Mouse (Mus musculus): ENCODE measurements around the gene Cir1. TPM values are rescaled to one million over a fixed set of nuclear protein-coding genes. Genes with fewer than 3 reads are reported as not detected.

The Cir1 gene
- polyA plus RNA-seq (2016; fragmentation: Nextera tagmentation; extraction: Ambion mirVana): 26.0 and 27.3 TPM in 2 replicates

DNA sequence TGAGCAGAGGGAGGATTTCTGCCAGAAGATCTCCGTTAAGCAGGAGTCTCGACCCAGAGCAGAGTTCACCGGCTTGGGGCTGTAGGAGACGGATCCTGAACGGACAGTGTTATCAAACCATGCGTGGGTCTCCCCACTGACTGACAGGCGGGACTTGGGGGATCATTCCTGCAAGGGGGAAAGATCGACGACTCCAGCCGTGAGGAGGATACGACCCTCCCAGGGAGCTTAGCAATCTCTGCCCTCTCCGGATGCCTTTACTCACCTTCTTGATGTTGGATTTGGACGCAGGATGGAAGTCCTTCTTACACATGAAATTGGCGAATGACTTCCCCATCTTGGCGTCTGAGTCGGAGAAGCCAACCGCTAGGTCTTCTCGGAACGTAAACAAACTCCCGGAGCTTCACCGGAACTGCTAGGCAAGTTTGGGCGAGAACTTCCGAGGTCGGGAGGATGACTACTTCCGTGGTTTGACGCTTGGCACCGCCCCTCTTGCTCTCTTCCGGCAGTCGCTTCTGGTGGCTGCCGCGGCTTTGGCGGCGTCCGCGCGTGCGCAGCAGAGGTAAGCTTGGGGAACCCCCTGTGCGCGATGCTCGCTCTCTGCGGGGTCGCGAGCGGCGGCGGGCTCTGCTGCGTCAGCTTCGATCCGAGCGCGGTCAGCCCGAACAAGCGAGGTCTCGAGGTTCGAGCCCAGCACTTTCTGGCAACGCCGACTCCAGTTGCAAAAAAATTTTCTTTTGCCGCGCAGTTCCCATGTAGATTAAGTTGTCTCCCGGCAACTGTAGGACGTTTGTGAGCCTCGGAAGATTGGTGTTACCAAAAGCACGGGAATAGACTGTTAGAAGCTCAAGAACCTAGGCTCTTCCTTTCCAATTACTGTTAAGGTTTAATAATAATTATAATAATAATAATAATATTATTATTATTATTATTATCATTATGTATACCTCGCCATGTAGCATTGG, at the start of gene Cir1, which contains the start of gene Scrn3:
Cir1 (minus strand) TSS at position 550 of the 965 bp plus-strand sequence.
Scrn3 (plus strand) TSS at position 450 of the 965 bp plus-strand sequence.
- Histone ChIP-seq H3K27me3 (no peaks in the 10 kb centered on the region), H3K9me3 (no peaks in the 10 kb centered on the region), H3K27ac (peak within 1 kb of the TSS; percentile 84), H3K4me3 (replicated peaks) (peak within 1 kb of the TSS; percentile 83), H3K4me1 (replicated peaks) (peaks cover 13% of the 10 kb centered on the region), H3K36me3 (peaks cover 25% of the 10 kb centered on the region), H3K4me2 (peak within 1 kb of the TSS; percentile 84), H3K9ac (replicated peaks) (peak within 1 kb of the TSS; percentile 79)
- peak; percentile 94 for ATAC-seq (ENCODE audit: insufficient number of reproducible peaks, insufficient read depth, low FRiP score, low TSS enrichment, low read depth)
- under 1% methylated on average over 64 of the region's 64 CpGs for whole genome bisulfite sequencing

DNA sequence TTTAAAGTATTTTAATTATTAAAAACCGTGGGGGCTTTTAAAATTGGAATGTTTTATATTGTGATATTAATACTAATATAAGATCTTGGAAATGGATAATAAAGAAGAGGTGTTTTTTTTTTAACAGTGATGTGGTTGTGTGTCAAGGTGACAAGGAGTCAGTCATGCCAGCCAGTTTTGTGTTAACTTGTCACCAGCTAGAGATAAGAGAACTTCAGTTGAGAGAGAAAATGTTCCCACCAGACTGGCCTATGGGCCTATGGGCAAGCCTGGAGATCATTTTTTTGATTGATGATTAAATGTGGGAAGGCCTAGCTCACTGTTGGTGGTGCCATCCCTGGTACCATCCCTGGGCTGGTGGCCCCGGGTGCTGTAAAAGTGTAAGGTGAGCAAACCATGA, 48.0 kb upstream of the Cir1 start:
- ATAC-seq (ENCODE audit: insufficient number of reproducible peaks, insufficient read depth, low FRiP score, low TSS enrichment, low read depth): no peak
- Histone ChIP-seq H3K9ac (replicated peaks) (no peak overlapping the region), H3K27me3 (no peaks in the 10 kb centered on the region), H3K4me1 (replicated peaks) (peaks cover 12% of the 10 kb centered on the region; the same call in 1 of the 2 replicates), H3K4me3 (replicated peaks) (no peak overlapping the region), H3K27ac (no peak overlapping the region), H3K36me3 (no peaks in the 10 kb centered on the region), H3K4me2 (no peak overlapping the region), H3K9me3 (no peaks in the 10 kb centered on the region)
- WGBS: 88% methylated on average over 2 of the region's 2 CpGs

DNA sequence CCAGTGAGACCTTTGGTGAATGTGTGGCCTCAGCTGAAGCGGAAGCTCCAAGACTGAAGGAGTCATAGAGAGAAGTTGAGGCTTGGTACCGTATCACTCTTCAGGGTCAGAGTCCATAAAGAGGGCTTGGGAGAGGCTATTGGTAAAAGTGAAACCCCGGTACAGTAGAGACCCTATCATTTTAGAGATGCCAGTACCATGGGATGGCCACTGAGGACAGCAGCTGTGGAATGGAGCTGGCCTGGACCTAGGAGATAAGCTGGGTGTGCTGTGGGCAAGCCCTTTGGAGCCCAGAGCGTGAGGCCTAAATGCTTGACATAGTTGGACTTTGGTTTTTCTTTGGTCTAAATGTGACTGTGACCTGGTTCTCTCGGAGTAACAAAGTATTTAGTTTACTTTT, 47.4 kb upstream of the Cir1 start:
- Histone ChIP-seq H3K9me3 (no peaks in the 10 kb centered on the region), H3K27ac (no peak overlapping the region), H3K9ac (replicated peaks) (no peak overlapping the region), H3K4me2 (no peak overlapping the region), H3K4me1 (replicated peaks) (peaks cover 12% of the 10 kb centered on the region; the same call in 1 of the 2 replicates), H3K4me3 (replicated peaks) (no peak overlapping the region), H3K36me3 (no peaks in the 10 kb centered on the region), H3K27me3 (no peaks in the 10 kb centered on the region)
- WGBS: 91% methylated on average over 5 of the region's 5 CpGs
- ATAC-seq (ENCODE audit: insufficient number of reproducible peaks, insufficient read depth, low FRiP score, low TSS enrichment, low read depth): no peak

DNA sequence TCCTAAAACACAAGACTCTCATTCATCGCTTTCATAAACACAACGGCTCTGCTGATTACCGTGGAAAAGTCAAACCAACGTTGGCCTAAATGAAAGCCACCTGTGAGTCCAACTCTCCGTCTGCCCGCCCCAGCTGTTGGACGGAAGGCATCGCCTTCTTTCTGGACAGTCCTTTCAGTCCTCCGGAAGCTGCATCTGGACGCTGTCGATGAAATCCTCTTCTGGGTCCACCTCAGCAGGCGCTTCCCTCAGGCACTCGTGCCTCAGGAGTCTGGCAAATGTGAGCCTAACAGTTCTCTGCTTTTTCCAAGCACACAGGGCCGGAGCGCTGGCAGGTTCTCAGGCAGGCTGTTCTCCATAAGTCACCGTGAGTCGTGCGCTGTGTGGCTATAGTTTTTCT, 44.5 kb upstream of the Cir1 start:
- 0 out of 2 replicates have a peak overlapping the region, but pooled peaks have one; percentile 11 for H3K4me3 ChIP-seq (replicated peaks)
- 26% methylated on average over 18 of the region's 18 CpGs for WGBS
- H3K27me3 ChIP-seq: no peaks in the 10 kb centered on the region
- H3K9ac ChIP-seq (replicated peaks): 0 out of 2 replicates have a peak overlapping the region, but pooled peaks have one; percentile 34
- H3K4me2 ChIP-seq: peak overlapping the region; percentile 49
- H3K4me1 ChIP-seq (replicated peaks): peaks cover 14% of the 10 kb centered on the region; the same call in 1 of the 2 replicates
- peak overlapping the region; percentile 83 for H3K27ac ChIP-seq
- no peaks in the 10 kb centered on the region for H3K36me3 ChIP-seq
- H3K9me3 ChIP-seq: no peaks in the 10 kb centered on the region
- no peak for ATAC-seq (ENCODE audit: insufficient number of reproducible peaks, insufficient read depth, low FRiP score, low TSS enrichment, low read depth)

DNA sequence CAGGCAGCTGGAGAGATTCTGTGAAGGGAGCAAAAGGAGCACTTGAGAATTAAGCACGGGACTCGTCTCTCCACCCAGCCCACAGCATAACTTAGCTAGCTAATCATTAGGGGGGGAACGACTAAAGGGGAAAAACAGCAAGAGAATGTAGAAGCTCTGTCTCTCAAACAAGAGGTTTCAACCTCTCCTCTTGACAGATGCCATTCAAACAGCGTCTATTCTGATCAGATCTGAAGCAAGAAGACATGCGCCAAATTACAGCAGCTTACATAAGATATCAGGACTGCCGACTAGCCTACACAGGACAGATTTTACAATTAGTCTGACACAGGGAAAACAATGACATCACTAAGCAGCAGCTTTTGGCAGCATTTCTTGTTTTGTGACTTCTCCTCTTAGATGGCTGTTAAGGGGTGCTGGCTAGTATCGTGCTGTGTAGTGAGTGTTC, 39.5 kb upstream of the Cir1 start:
- Histone ChIP-seq H3K9ac (replicated peaks) (no peak overlapping the region), H3K4me3 (replicated peaks) (no peak overlapping the region), H3K9me3 (no peaks in the 10 kb centered on the region), H3K27ac (peak overlapping the region; percentile 64; the same call in 1 of the 2 replicates), H3K27me3 (no peaks in the 10 kb centered on the region), H3K36me3 (no peaks in the 10 kb centered on the region), H3K4me2 (no peak overlapping the region), H3K4me1 (replicated peaks) (peaks cover 23% of the 10 kb centered on the region)
- 63% methylated on average over 7 of the region's 7 CpGs for WGBS
- ATAC-seq (ENCODE audit: insufficient number of reproducible peaks, insufficient read depth, low FRiP score, low TSS enrichment, low read depth): no peak

DNA sequence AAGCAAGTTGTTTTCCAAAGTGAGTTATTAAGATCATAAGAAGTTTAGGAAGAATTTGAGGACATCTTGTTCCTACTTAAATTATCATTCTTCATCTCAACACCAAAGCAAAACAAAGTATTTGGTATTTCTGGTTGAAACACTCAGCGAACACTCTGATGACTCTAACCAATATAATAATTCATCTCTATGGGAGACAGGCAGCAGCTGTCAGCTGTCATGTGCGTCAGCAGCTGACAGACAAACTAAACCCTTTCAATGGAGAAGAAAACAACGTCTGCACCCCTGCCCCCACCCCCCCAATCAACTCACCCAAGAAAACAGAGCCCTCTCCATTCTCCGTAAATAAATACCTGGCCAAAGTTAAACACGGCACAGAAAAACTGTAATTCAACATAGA, 39.0 kb upstream of the Cir1 start:
- H3K36me3 ChIP-seq: no peaks in the 10 kb centered on the region
- no peak overlapping the region for H3K9ac ChIP-seq (replicated peaks)
- no peak overlapping the region for H3K4me2 ChIP-seq
- no peak for ATAC-seq (ENCODE audit: insufficient number of reproducible peaks, insufficient read depth, low FRiP score, low TSS enrichment, low read depth)
- WGBS: 51% methylated on average over 5 of the region's 5 CpGs
- peak overlapping the region; percentile 64; the same call in 1 of the 2 replicates for H3K27ac ChIP-seq
- H3K4me1 ChIP-seq (replicated peaks): peaks cover 23% of the 10 kb centered on the region
- H3K9me3 ChIP-seq: no peaks in the 10 kb centered on the region
- H3K27me3 ChIP-seq: no peaks in the 10 kb centered on the region
- H3K4me3 ChIP-seq (replicated peaks): no peak overlapping the region

DNA sequence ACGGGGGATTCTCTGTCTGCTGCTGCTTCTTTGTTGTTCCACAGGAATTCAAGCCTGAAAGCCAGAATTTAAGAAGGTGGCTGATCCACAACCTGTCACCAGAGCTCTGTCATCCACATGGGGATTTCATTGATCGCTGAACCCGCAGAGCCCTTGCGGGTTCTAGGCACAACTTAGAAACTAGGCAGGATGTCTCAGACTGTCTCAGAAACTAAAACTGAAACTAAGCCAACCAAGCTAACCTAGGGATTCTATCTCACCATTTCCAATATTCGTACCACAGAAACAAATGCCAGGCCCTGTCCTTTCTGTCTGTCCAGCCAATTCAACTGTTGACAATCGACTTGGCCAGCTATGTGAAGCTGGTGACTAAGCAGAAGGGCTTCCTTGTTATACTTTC, 35.7 kb upstream of the Cir1 start:
- Histone ChIP-seq H3K36me3 (no peaks in the 10 kb centered on the region), H3K9ac (replicated peaks) (no peak overlapping the region), H3K9me3 (no peaks in the 10 kb centered on the region), H3K4me3 (replicated peaks) (no peak overlapping the region), H3K27ac (no peak overlapping the region), H3K4me1 (replicated peaks) (peaks cover 39% of the 10 kb centered on the region), H3K4me2 (peak overlapping the region; percentile 13; the same call in 1 of the 2 replicates), H3K27me3 (no peaks in the 10 kb centered on the region)
- 73% methylated on average over 6 of the region's 6 CpGs for WGBS
- ATAC-seq (ENCODE audit: insufficient number of reproducible peaks, insufficient read depth, low FRiP score, low TSS enrichment, low read depth): no peak

DNA sequence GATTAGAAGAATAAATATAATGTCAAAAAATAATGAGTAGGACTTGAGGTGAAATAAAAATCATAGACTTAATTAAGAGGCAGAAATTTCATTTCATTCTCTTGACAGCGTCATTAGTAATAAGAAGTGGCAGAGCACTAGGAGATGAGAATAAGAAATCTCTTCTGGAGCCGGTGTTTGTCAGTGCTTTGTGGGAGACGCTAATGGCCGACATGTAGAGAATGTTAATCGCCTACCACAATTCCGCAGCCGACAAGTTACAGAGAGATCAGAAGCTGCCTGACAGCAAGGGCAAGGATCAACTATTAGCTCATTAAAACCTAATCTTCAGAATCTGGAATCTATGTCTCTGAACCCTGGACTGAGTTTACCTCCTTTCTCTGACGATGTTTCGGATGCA, 35.3 kb upstream of the Cir1 start:
- 33% methylated on average over 9 of the region's 9 CpGs for WGBS
- H3K4me2 ChIP-seq: peak overlapping the region; percentile 13; the same call in 1 of the 2 replicates
- no peaks in the 10 kb centered on the region for H3K27me3 ChIP-seq
- H3K9me3 ChIP-seq: no peaks in the 10 kb centered on the region
- peaks cover 39% of the 10 kb centered on the region for H3K4me1 ChIP-seq (replicated peaks)
- no peak overlapping the region for H3K4me3 ChIP-seq (replicated peaks)
- H3K36me3 ChIP-seq: no peaks in the 10 kb centered on the region
- ATAC-seq (ENCODE audit: insufficient number of reproducible peaks, insufficient read depth, low FRiP score, low TSS enrichment, low read depth): no peak
- no peak overlapping the region for H3K9ac ChIP-seq (replicated peaks)
- no peak overlapping the region for H3K27ac ChIP-seq

DNA sequence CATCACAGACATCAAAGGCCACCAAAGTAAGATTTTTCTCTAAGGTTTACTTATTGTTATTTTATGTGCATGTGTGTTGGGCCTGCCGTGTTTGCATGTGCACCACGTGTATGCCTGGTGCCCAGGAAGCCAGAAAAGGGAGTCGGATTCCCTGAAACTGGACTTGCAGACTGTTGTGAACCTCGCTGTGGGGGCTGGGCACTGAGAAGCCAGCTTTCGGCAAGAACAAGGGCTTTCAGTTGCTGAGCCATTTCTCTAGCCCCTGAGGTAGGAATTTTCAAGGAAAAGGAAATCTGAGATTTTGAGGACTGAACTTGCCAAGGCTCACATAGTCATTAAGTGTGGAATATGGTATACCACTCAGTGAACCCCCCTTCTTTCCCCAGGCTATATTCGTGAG, 34.6 kb upstream of the Cir1 start:
- 38% methylated on average over 6 of the region's 6 CpGs for WGBS
- peaks cover 38% of the 10 kb centered on the region for H3K4me1 ChIP-seq (replicated peaks)
- ATAC-seq (ENCODE audit: insufficient number of reproducible peaks, insufficient read depth, low FRiP score, low TSS enrichment, low read depth): no peak
- peak overlapping the region; percentile 59; the same call in 1 of the 2 replicates for H3K27ac ChIP-seq
- no peak overlapping the region for H3K4me2 ChIP-seq
- no peak overlapping the region for H3K4me3 ChIP-seq (replicated peaks)
- no peaks in the 10 kb centered on the region for H3K27me3 ChIP-seq
- H3K36me3 ChIP-seq: no peaks in the 10 kb centered on the region
- H3K9ac ChIP-seq (replicated peaks): no peak overlapping the region
- no peaks in the 10 kb centered on the region for H3K9me3 ChIP-seq

DNA sequence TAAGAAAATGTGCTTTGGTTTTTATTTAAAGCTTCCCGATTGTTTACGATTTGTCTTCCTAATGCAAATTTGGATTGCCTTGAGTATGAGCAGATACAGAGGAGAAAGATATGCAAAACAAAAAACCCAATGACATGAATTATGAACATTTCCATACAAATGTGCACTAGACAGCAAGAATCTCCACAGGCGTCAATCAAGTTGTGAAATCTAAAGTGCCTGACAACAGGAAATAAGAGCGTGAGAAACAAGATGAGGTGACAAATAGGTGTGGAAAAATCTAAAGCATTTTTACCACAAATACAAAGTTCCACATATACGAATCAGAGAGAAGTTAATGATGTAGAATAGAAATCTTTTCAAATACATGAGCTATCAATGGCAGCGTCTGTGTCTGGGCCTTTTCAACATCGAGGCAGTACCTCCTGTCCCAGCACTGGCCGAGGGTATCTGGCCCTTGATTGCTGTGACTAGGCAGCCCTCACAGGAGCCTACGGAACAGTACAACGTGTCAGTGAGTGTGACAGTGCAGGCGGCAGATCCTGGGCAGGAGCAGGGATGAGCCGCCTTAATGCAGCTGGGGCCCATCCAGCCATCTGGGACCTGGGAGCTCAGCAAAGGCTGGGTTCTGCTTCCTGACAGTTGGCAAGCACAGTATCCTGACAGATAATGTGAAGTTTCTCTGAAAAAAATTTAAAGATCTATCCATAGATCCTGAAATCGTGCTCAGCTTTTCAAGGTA, 34.0 kb upstream of the Cir1 start:
- no peak overlapping the region for H3K4me2 ChIP-seq
- no peak overlapping the region for H3K9ac ChIP-seq (replicated peaks)
- peak overlapping the region; percentile 59; the same call in 1 of the 2 replicates for H3K27ac ChIP-seq
- no peaks in the 10 kb centered on the region for H3K27me3 ChIP-seq
- H3K9me3 ChIP-seq: no peaks in the 10 kb centered on the region
- ATAC-seq (ENCODE audit: insufficient number of reproducible peaks, insufficient read depth, low FRiP score, low TSS enrichment, low read depth): no peak
- no peak overlapping the region for H3K4me3 ChIP-seq (replicated peaks)
- peaks cover 35% of the 10 kb centered on the region for H3K4me1 ChIP-seq (replicated peaks)
- 54% methylated on average over 13 of the region's 13 CpGs for WGBS
- no peaks in the 10 kb centered on the region for H3K36me3 ChIP-seq

DNA sequence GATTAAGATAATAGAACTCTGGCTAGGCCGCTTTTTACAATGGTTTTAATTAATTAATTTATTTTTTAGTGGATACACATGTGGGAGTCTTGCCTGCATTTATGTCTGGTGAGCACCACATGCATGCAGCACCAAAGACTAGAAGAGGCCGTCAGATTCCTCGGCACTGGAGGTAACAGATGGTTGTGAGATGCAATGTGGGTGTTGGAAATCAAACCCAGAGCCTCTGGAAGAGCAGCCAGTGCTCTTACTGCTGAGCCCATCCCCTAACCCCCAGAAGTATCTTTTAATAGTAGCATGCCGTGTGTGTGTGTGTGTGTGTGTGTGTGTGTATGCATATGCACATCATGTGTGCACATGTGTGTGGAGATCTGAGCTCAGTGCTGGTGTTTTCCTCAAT, 32.7 kb upstream of the Cir1 start:
- Histone ChIP-seq H3K4me1 (replicated peaks) (peaks cover 33% of the 10 kb centered on the region), H3K4me3 (replicated peaks) (no peak overlapping the region), H3K9me3 (no peaks in the 10 kb centered on the region), H3K27ac (no peak overlapping the region), H3K36me3 (no peaks in the 10 kb centered on the region), H3K27me3 (no peaks in the 10 kb centered on the region), H3K4me2 (no peak overlapping the region), H3K9ac (replicated peaks) (no peak overlapping the region)
- 39% methylated on average over 4 of the region's 4 CpGs for WGBS
- no peak for ATAC-seq (ENCODE audit: insufficient number of reproducible peaks, insufficient read depth, low FRiP score, low TSS enrichment, low read depth)

All from limb, embryonic 12.5 days (tissue).